Mouse (Mus musculus): ENCODE data around the gene Heatr5a.

- no peak for TF ChIP-seq CTCF (IDR thresholded peaks at IDR 0.05; ENCODE audit: control insufficient read depth, insufficient read depth, insufficient read length)
- no peak for TF ChIP-seq USF1 (IDR thresholded peaks at IDR 0.05; ENCODE audit: low read depth)
- TF ChIP-seq MAX (IDR thresholded peaks at IDR 0.05) = no peak
Observed at GRCm38 (mm10) chr12:51855872-51856271, 115.2 kb downstream of the Heatr5a start.
